Comparison of ENCODE assay signal across 8 mouse cellular contexts in the genomic region with DNA sequence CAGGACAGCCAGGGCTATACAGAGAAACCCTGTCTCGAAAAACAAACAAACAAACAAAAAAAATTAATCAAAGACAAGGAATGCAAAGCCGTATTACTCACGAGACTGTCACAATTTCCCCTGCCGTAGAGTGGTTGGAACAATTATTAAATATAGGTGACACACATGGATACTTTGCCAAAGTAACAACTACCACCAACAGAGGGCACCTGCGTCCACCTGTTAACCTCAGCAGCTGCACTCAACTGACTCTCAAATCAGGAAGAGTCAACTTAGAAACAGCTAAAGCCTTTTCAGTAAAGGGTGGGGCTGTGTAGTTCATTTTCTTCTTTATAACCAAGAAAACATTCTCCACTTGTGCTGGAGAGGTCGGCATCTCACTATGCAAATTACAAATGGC. TPM values are rescaled to one million over a fixed set of nuclear protein-coding genes. Genes with fewer than 3 reads are reported as not detected.
A peak's percentile ranks its signal among the peaks of the same experiment; 100 is the strongest.
DNase-seq lines count a peak whose midpoint lies in the region; ATAC-seq lines count a peak whose summit lies in the region.

No protein-coding gene starts in this region.

- peak; percentile 68 for DNase-seq in liver
- DNase-seq in liver, embryonic 11.5 days (ENCODE audit: low spot score), result no peak
- peak; percentile 58 for DNase-seq in adrenal gland, postnatal 10 days
- peak; percentile 34 for DNase-seq in fibroblast of lung, adult 2 months (ENCODE audit: low read depth)
- DNase-seq in lung, adult 18-20 months, result peak; percentile 56 to 72
- peak; percentile 83 for DNase-seq in thymus, postnatal 0 days (ENCODE audit: low spot score)
- DNase-seq in layer of hippocampus, postnatal 10 days (ENCODE audit: low spot score in 2 of 2), result no peak
- no peak for DNase-seq in left cerebral cortex, postnatal 14 days (ENCODE audit: low spot score in 2 of 2)

- H3K4me1 ChIP-seq in liver, embryonic 11.5 days (replicated peaks; ENCODE audit: control insufficient read depth, insufficient read depth, low read length), result peaks cover 24% of the 10 kb centered on the region

- H3K9me3 ChIP-seq in liver, embryonic 11.5 days (ENCODE audit: control insufficient read depth, low read length), result no peaks in the 10 kb centered on the region

- no peak overlapping the region for H3K4me2 ChIP-seq in liver, embryonic 11.5 days

- WGBS in liver, embryonic 11.5 days, result 73% methylated on average over 6 of the region's 6 CpGs

- no peak overlapping the region for H3K4me3 ChIP-seq in liver, embryonic 11.5 days (ENCODE audit: low read depth, low read length)

- intact Hi-C loops in left cerebral cortex, postnatal 14 days (cut with DNase I), result no loop called here

- no peak overlapping the region for H3K27ac ChIP-seq in liver, embryonic 11.5 days (ENCODE audit: low read depth, low read length)

- H3K9ac ChIP-seq in liver, embryonic 11.5 days (ENCODE audit: low read depth, low read length), result no peak overlapping the region

- ATAC-seq in liver, embryonic 11.5 days (replicated peaks; ENCODE audit: low FRiP score), result no peak

- peaks cover 9% of the 10 kb centered on the region for H3K36me3 ChIP-seq in liver, embryonic 11.5 days (ENCODE audit: control insufficient read depth, insufficient read depth, low read length)

- no peaks in the 10 kb centered on the region for H3K27me3 ChIP-seq in liver, embryonic 11.5 days (replicated peaks; ENCODE audit: control insufficient read depth, insufficient read depth, low read length)

RNA-seq across cellular contexts. Expression of a gene that starts 24.3 kb away (rescaled TPM):
- polyA plus RNA-seq in liver, embryonic 11.5 days (2014; fragmentation: Nextera tagmentation; extraction: Ambion mirVana), result 18.9 and 19.5 TPM in 2 replicates
- total RNA-seq in adrenal gland, postnatal 10 days (2021), result 10 to 100 TPM in 1 of 2 experiments, 1 to 10 TPM in 1; 5.5 to 12.2 TPM
- 6.7 and 6.8 TPM in 2 replicates for polyA plus RNA-seq in thymus, postnatal 0 days (2015; fragmentation: Nextera tagmentation; extraction: Ambion mirVana)
- total RNA-seq in layer of hippocampus, postnatal 10 days (2021), result 10 to 100 TPM; 41.6 to 46.4 TPM
- total RNA-seq in left cerebral cortex, postnatal 14 days (2021), result 10 to 100 TPM; 55.4 to 56.9 TPM

Comparison
In these comparisons a context has a peak if more than half of its experiments do, and no peak if none do; other contexts are left out.
1. DNase-seq: peak in liver (single experiment), adrenal gland, postnatal 10 days (single experiment), fibroblast of lung, adult 2 months (single experiment), lung, adult 18-20 months (2 of 2) and thymus, postnatal 0 days (single experiment); none in liver, embryonic 11.5 days (single experiment), layer of hippocampus, postnatal 10 days (0 of 2) and left cerebral cortex, postnatal 14 days (0 of 2).